Mouse (Mus musculus) forebrain, embryonic 14.5 days (tissue): ENCODE measurements at regions not wholly inside any gene's neighbourhood (a gene's known extent, or its start where the extent isn't known, plus 50 kb on each side); places are given as distances from the start of the nearest gene placed in this dataset.

Source experiments
- ATAC-seq: fragments of 200-750 bp; cut with Nextera tagmentation; 2 replicates; pipeline ENCODE4 v1.8.0; 2017; ENCODE audit warnings: mild to moderate bottlenecking, moderate library complexity
- DNase-seq: peaks from one replicate; pipeline ENCODE4 v3.0.0-alpha.2; 2015; ENCODE audit warnings: low spot score
- H3K27ac ChIP-seq: fragments of 300-500 bp; sonication (generic); 2 replicates; pipeline ENCODE4 v1.5.1; 2014; ENCODE audit warnings: low read depth, mild to moderate bottlenecking, control low read depth, low read length, moderate library complexity
- H3K27me3 ChIP-seq: fragments of 300-500 bp; sonication (generic); replicated peaks from 2 replicates; pipeline ENCODE4 v1.6.1; 2014; ENCODE audit warnings: low read length, control low read depth, mixed read lengths; ENCODE audit not compliant: control insufficient read depth, insufficient read depth
- H3K36me3 ChIP-seq: fragments of 300-500 bp; sonication (generic); 2 replicates; pipeline ENCODE4 v1.6.1; 2014; ENCODE audit warnings: low read length, control low read depth; ENCODE audit not compliant: control insufficient read depth, insufficient read depth
- H3K4me1 ChIP-seq: fragments of 300-500 bp; sonication (generic); 2 replicates; pipeline ENCODE4 v1.6.1; 2014; ENCODE audit warnings: antibody characterized with exemption, low read length, control low read depth; ENCODE audit not compliant: control insufficient read depth, insufficient read depth
- H3K4me2 ChIP-seq: fragments of 300-500 bp; sonication (generic); 2 replicates; pipeline ENCODE4 v1.6.1; 2014; ENCODE audit warnings: mild to moderate bottlenecking, control low read depth, low read length
- H3K4me3 ChIP-seq: fragments of 300-500 bp; sonication (generic); 2 replicates; pipeline ENCODE4 v1.5.1; 2014; ENCODE audit warnings: low read depth, low read length, control low read depth
- H3K9ac ChIP-seq: fragments of 300-500 bp; sonication (generic); 2 replicates; pipeline ENCODE4 v1.6.1; 2014; ENCODE audit warnings: mild to moderate bottlenecking, low read length, control low read depth, moderate library complexity
- H3K9me3 ChIP-seq: fragments of 300-500 bp; sonication (generic); replicated peaks from 2 replicates; pipeline ENCODE4 v1.6.1; 2016; ENCODE audit warnings: low read length, control low read depth, mixed read lengths; ENCODE audit not compliant: control insufficient read depth
- WGBS: fragments of 180-500 bp; shearing (Covaris S2); extraction: QIAGEN DNeasy Blood & Tissue Kit; methylation state at CpG from one replicate; pipeline ENCODE4 v1.1.7; 2014; 5-methylcytosine and 5-hydroxymethylcytosine counted together

DNA sequence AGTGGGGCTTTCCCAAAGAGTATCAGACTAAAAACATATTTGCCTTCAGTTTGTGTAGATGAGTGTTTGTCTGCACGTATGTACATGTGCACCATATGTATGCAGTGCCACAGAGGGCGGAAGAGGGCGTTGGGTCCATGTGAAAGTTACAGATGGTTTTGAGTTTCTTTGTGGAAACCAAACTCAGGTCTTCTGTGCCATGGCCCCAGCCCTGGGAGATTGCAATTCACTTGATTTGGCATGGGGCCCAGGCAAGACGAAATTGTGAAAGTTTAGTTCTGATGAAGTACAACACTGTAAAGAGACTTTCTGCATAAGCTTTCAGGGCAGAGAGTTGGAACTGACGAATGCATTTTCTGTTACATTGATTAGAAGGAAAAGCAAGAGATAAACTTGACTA lies 255.4 kb upstream of the Nbea start:
- Histone ChIP-seq H3K27me3 (no peaks in the 10 kb centered on the region), H3K9ac (no peak overlapping the region), H3K27ac (no peak overlapping the region), H3K4me1 (peaks cover 7% of the 10 kb centered on the region; the same call in 1 of the 2 replicates), H3K4me3 (no peak overlapping the region), H3K36me3 (no peaks in the 10 kb centered on the region), H3K9me3 (no peaks in the 10 kb centered on the region), H3K4me2 (no peak overlapping the region)
- DNase-seq, result peak; percentile 27
- 60% methylated on average over 5 of the region's 5 CpGs for WGBS
- ATAC-seq, result 0 out of 2 replicates have a peak, but pooled peaks have one; percentile 29

DNA sequence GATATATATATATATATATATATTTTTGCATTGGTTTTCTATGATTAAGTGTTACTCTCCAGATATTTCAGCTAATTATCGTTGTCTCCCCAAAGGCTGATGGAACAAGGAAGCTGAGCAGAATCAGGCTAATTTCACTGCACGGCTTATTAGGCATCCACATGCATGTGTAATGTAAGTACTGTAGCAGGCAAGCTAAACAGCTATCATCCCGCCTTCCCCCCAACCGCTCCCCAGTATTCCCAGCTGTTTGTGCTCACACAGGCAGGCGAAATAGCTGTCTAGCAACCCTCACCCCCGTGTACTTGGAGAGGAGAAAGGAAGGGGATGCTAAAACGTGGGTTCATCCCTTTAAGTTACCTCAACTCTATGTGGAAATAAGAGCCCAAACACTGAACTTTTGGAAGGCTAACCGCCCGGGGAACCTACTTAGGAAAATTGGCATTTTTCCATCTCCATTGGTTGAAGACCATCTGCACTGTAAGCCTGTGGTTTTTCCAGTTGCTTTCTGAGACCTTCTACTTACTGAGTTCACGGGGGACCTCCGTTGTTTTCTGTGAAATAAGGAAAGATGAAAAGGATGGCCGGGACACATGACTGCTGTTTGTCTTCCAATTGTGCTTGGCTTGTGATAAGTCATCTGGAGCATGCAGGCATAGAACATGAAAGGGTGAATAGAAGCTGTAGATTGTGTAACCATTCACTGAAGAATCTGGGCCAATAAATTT lies 254.7 kb upstream of the Nbea start:
- no peak overlapping the region for H3K4me3 ChIP-seq
- no peaks in the 10 kb centered on the region for H3K9me3 ChIP-seq
- H3K36me3 ChIP-seq, result no peaks in the 10 kb centered on the region
- ATAC-seq, result peak; percentile 77
- H3K4me1 ChIP-seq, result peaks cover 7% of the 10 kb centered on the region; the same call in 1 of the 2 replicates
- peak overlapping the region; percentile 48 for H3K27ac ChIP-seq
- no peaks in the 10 kb centered on the region for H3K27me3 ChIP-seq
- WGBS, result 38% methylated on average over 12 of the region's 12 CpGs
- DNase-seq, result peak; percentile 70
- no peak overlapping the region for H3K9ac ChIP-seq
- no peak overlapping the region for H3K4me2 ChIP-seq

DNA sequence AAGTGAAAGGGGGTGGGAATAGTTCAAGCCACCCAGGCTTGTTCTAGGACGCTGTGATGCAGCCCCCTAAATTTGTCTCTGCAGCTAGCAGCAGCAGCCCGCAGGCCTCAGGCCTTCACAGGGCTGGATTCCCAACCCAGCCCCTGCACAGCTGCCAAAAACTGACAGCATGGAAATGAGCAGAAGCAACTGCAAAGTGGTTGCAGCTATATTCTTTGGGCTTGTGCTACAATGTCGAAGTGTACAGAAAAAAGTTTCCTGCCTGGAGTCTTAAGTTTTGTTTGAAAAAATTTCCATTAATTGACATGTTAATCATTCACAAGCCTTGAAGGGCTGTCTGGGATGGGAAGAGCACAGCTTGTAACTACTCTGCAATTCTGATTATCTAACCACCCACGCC lies 253.6 kb upstream of the Nbea start:
- Histone ChIP-seq H3K27ac (no peak overlapping the region), H3K4me1 (peaks cover 7% of the 10 kb centered on the region; the same call in 1 of the 2 replicates), H3K4me3 (no peak overlapping the region), H3K4me2 (no peak overlapping the region), H3K36me3 (no peaks in the 10 kb centered on the region), H3K9me3 (no peaks in the 10 kb centered on the region), H3K9ac (no peak overlapping the region), H3K27me3 (no peaks in the 10 kb centered on the region)
- DNase-seq (peak; percentile 78), ATAC-seq (peak; percentile 65; the same call in 1 of the 2 replicates)
- WGBS, result 15% methylated on average over 4 of the region's 4 CpGs

DNA sequence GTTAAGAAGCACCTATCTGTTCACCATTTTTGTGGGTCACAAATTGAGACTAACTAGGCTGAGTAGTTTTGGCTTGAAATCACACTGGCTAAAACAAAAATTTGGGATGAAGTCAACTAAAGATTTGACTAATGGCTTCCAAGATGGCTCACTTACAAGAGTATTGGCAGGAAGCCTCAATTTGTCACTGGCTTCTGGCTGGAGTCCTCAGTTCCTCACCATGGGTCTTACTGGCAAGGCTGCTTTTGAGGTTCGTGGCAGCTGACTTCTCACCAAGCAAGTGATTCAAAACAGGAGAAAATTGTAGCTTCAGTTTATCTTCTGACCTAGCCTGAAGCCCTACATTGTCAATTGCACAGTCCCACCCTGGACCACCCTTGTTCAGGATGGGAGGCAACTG lies 250.0 kb upstream of the Nbea start:
- Histone ChIP-seq H3K9ac (no peak overlapping the region), H3K36me3 (no peaks in the 10 kb centered on the region), H3K4me3 (no peak overlapping the region), H3K27ac (no peak overlapping the region), H3K27me3 (no peaks in the 10 kb centered on the region), H3K4me1 (peaks cover 6% of the 10 kb centered on the region; the same call in 1 of the 2 replicates), H3K4me2 (no peak overlapping the region), H3K9me3 (no peaks in the 10 kb centered on the region)
- ATAC-seq (no peak), DNase-seq (peak; percentile 47)
- 66% methylated on average over 1 of the region's 1 CpGs for WGBS

DNA sequence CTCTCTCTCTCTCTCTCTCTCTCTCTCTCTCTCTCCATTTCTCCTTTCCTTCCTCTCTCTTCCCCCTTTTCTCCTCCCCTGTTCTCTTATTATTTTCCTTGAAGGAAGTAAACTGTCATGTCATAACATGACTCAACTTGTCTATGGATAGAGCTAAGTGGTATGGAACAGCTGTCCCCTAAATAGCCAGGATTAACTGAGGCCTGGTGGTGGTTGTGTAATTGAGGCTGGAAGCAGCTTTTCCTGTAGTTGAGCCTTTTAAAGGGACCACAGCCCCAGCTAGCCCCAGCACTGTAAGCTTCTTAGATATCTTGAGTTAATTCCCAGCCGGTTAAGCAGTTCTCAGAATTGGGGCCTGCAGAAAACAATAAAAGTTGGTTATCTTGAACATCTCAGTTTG lies 243.7 kb upstream of the Nbea start:
- Histone ChIP-seq H3K27me3 (no peaks in the 10 kb centered on the region), H3K4me3 (no peak overlapping the region), H3K36me3 (no peaks in the 10 kb centered on the region), H3K9ac (no peak overlapping the region), H3K4me1 (no peaks in the 10 kb centered on the region), H3K27ac (no peak overlapping the region), H3K9me3 (no peaks in the 10 kb centered on the region), H3K4me2 (no peak overlapping the region)
- no peak for DNase-seq
- WGBS, result 92% methylated on average over 1 of the region's 1 CpGs
- no peak for ATAC-seq

DNA sequence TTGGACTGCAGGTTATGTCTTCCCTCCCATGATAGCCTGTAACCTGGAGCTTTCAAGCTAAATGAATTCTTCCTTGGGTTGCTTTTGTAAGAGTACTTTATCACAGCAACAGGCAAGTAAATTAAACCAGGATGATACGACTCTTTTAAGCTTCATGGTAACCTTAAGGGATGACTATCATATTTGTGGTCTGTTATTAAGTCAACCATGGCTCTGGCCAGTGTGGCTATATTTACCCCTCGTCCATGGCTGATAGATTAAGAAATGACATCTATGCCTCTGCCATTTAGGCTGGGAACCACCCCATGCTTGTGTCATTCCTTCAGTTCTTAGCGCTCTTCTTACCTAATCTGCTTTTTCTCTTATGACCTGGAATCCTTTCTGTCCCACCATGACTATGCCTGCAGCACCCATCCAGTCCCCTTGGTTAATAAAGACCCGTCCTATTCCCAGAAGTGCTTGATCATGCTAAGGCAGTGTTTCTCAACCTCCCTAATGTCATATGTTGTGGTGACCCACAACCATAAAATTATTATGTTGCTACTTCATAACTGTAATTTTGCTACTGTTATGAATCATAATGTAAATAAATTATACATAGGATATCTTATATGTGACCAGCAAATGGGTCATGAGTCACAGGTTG lies 214.5 kb upstream of the Nbea start:
- 87% methylated on average over 4 of the region's 4 CpGs for WGBS
- ATAC-seq, result no peak
- DNase-seq, result no peak
- Histone ChIP-seq H3K36me3 (no peaks in the 10 kb centered on the region), H3K4me2 (no peak overlapping the region), H3K27ac (no peak overlapping the region), H3K27me3 (no peaks in the 10 kb centered on the region), H3K9ac (no peak overlapping the region), H3K4me3 (no peak overlapping the region), H3K4me1 (no peaks in the 10 kb centered on the region), H3K9me3 (no peaks in the 10 kb centered on the region)

DNA sequence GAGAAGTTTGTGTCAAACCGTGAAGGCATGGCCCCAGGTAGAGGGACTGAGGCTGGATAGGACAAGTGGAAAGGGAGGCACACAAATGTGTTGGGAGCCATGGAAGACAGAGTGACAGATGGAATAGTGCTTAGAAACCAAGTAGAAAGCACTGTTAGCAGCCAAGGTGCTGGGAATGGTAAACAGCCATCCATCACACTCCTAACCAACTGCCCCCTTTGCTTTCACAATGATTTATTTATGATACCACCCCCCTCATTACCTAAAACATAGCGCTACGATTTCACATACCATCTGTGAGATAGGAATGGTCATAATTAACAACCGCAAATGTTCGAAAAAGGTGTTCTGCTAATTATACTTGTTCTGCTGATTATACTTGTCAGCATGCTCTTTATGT lies 209.6 kb upstream of the Nbea start:
- ATAC-seq (peak; percentile 86), DNase-seq (peak; percentile 76)
- no peaks in the 10 kb centered on the region for H3K9me3 ChIP-seq
- H3K9ac ChIP-seq, result no peak overlapping the region
- H3K4me1 ChIP-seq, result no peaks in the 10 kb centered on the region
- 67% methylated on average over 5 of the region's 5 CpGs for WGBS
- no peaks in the 10 kb centered on the region for H3K36me3 ChIP-seq
- H3K27me3 ChIP-seq, result no peaks in the 10 kb centered on the region
- no peak overlapping the region for H3K4me3 ChIP-seq
- no peak overlapping the region for H3K27ac ChIP-seq
- no peak overlapping the region for H3K4me2 ChIP-seq

DNA sequence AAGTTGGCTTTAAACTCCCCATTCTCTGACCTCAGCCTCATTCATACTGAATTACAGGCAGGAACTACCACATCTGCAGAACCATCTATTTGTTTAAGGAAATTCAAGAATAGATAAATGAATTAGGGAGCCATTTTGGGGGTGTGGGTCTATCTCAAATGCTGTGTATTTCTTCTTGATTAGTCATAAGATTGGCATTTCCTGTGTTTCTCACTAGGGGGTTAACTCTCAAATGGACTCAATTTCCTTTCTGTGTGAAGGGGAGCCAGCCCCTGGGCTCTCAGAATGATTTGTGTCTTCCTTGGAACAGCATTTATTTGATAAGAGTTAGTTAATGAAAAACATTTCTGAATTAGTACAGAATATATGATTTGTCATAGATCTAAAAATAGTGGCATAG lies 196.8 kb upstream of the Nbea start:
- no peak for ATAC-seq
- Histone ChIP-seq H3K4me1 (no peaks in the 10 kb centered on the region), H3K4me2 (no peak overlapping the region), H3K9me3 (no peaks in the 10 kb centered on the region), H3K27me3 (no peaks in the 10 kb centered on the region), H3K4me3 (no peak overlapping the region), H3K27ac (no peak overlapping the region), H3K9ac (no peak overlapping the region), H3K36me3 (no peaks in the 10 kb centered on the region)
- DNase-seq, result no peak

DNA sequence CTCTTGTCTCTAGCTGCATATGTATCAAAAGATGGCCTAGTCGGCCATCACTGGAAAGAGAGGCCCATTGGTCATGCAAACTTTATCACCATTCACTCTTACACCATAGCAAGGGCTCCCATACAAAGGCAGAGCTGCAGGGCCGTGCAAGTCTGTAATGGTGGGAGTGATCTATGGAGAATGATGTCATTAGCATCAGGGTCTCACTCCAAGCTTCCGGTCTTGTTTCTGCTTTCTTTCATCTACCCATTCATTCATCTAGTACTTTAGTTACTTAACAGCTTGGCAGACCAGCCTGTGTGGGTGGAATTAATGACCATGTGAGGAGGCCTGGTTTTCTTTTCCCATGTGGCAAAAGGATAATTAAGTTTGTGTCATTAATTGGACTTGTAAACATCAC lies 196.0 kb upstream of the Nbea start:
- WGBS, result 17% methylated on average over 3 of the region's 3 CpGs
- peak; percentile 67 for DNase-seq
- no peaks in the 10 kb centered on the region for H3K36me3 ChIP-seq
- no peak overlapping the region for H3K4me2 ChIP-seq
- no peaks in the 10 kb centered on the region for H3K9me3 ChIP-seq
- no peak overlapping the region for H3K27ac ChIP-seq
- H3K4me1 ChIP-seq, result no peaks in the 10 kb centered on the region
- H3K4me3 ChIP-seq, result no peak overlapping the region
- ATAC-seq, result peak; percentile 91
- no peaks in the 10 kb centered on the region for H3K27me3 ChIP-seq
- H3K9ac ChIP-seq, result no peak overlapping the region
